Mouse (Mus musculus) gastrocnemius, adult 2 months (tissue): ENCODE results near the gene Car1. TPM values are rescaled to one million over a fixed set of nuclear protein-coding genes. Genes with fewer than 3 reads are reported as not detected.
"Not testable (repeated sequence)": the region's sequence is repeated elsewhere in the genome, so short reads cannot be mapped to it uniquely, and the experiment has no call there.

ENCODE experiments used
- DNase-seq: peaks from one replicate; pipeline ENCODE4 v3.0.0; 2022
- H3K27ac ChIP-seq: fragments of 200-600 bp; 2 replicates; pipeline ENCODE4 v1.8.1; 2022; ENCODE audit warnings: mild to moderate bottlenecking
- H3K4me3 ChIP-seq: fragments of 200-600 bp; 2 replicates; pipeline ENCODE4 v1.8.1; 2022; ENCODE audit warnings: mild to moderate bottlenecking, moderate library complexity
- CTCF ChIP-seq: fragments of 200-600 bp; IDR thresholded peaks from 2 replicates; pipeline ENCODE4 v1.8.1; 2022; ENCODE audit warnings: antibody characterized with exemption, mild to moderate bottlenecking, moderate library complexity
- intact Hi-C: fragments of 180-260 bp; cut with DNase I; formaldehyde crosslinking; loops from one replicate; pipeline ENCODE4 v1.15.1; 2025
- total RNA-seq, 2 experiments: library from RNA; stranded (reverse); gene quantifications; 2 replicates each; pipeline ENCODE4 v1.2.3; 2021

The Car1 gene
- total RNA-seq, 2 experiments from 2014 or later, result 0.20 to 0.45 TPM

- intact Hi-C loops, result loop anchor here (5.0 kb wide), 1 partner anchor 38 kb away; no protein-coding TSS in a partner anchor
- H3K4me3 ChIP-seq, result no peak overlapping the region
- no peak for DNase-seq
- TF ChIP-seq CTCF, result no peak
- H3K27ac ChIP-seq, result no peak overlapping the region
Measured at GRCm38 (mm10) chr3:14764755-14765566, 43.2 kb downstream of the Car1 start.

- no peak for DNase-seq
- TF ChIP-seq CTCF, result no peak
- Histone ChIP-seq H3K4me3 (no peak overlapping the region), H3K27ac (no peak overlapping the region)
- intact Hi-C loops, result no loop called here
Measured at GRCm38 (mm10) chr3:14755716-14756115, 52.5 kb downstream of the Car1 start.

- intact Hi-C loops, result no loop called here
- DNase-seq, result no peak
- Histone ChIP-seq H3K27ac (no peak overlapping the region), H3K4me3 (no peak overlapping the region)
- no peak for TF ChIP-seq CTCF
Measured at GRCm38 (mm10) chr3:14746041-14746440, 62.1 kb downstream of the Car1 start.

DNA sequence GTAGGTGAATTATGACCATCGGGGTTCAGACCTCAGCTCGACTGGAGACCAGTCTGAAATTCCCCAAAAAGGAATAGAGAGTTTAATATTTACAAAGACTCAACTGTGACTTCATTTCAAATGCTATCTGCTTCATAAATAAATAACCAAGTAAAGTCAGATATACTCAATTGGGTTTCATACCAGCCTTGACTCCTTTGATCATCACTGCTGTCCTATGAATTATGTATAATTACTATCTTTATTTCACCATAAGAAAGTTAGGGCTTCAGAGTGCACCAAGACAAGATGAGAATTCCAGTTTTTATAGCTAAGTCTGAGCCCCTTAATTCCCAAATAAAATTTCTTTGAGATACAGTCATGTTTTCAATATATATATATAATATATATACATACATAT is 69.9 kb downstream of the Car1 start:
- intact Hi-C loops, result no loop called here
- TF ChIP-seq CTCF, result no peak
- no peak for DNase-seq
- Histone ChIP-seq H3K27ac (no peak overlapping the region), H3K4me3 (no peak overlapping the region)

DNA sequence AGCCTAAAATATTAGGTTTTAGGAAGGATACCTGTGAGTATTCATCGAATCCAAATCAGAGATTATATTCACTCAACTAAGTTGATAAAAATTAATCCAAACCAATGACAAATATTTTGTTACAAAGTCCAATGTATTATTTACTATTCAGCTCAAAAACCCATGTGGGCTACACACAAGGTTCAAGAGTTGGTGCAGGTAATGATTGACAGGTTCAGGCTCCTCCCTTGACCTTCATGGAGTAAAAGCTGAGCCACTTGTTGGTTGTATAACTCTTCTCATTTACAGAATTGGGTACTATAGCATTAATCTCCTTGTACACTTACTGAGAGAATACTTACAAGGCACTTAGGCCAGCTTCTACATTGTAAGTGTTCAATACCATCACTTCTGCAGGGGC is 80.7 kb downstream of the Car1 start:
- not testable (repeated sequence) for H3K27ac ChIP-seq, DNase-seq, H3K4me3 ChIP-seq
- intact Hi-C loops, result loop anchor here (5.0 kb wide), 1 partner anchor 40 kb away; no protein-coding TSS in a partner anchor

DNA sequence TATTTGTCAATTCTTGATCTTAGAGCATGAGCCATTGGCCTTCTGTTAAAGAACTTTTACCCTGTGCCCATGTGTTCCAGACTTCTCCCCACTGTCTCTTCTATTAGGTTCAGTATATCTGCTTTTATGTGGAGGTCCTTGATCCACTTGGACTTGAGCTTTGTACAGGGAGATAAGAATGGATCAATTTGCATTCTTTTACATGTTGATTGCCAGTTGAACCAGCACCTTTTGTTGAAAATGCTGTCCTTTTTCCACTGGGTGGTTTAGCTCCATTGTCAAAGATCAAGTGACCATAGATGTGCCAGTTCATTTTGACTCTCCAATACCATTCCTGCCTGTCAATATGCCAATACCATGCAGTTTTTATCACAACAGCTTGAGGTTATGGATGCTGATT is 82.7 kb downstream of the Car1 start:
- intact Hi-C loops, result loop anchor here (5.0 kb wide), 1 partner anchor 42 kb away; no protein-coding TSS in a partner anchor
- not testable (repeated sequence) for H3K4me3 ChIP-seq, H3K27ac ChIP-seq, DNase-seq

Other genes with a start within 250 kb of the Car1 start
- gene 1810022K09Rik, start 197.1 kb downstream of the Car1 start, total RNA-seq, result 10 to 100 TPM; 64.8 to 79.9 TPM
- gene Car13, start 166.6 kb downstream of the Car1 start, total RNA-seq, result under 1 TPM; 0.51 to 0.78 TPM
- gene Car3, start 55.1 kb upstream of the Car1 start, total RNA-seq, result 1,000 to 10,000 TPM; 1,122 to 2,421 TPM
- 10 to 100 TPM; 12.8 to 20.3 TPM for gene Car2, start 77.9 kb upstream of the Car1 start, total RNA-seq